Mouse (Mus musculus): Measurements from ENCODE around the gene Camk1.

GRCm38 (mm10) chr6:113377172-113377495 is 33.4 kb upstream of the Camk1 start:
- TF ChIP-seq CTCF (IDR thresholded peaks at IDR 0.05) (no peak), EP300 (IDR thresholded peaks at IDR 0.05) (no peak)
